9 mouse cellular contexts compared by ENCODE assay signal in the genomic region with DNA sequence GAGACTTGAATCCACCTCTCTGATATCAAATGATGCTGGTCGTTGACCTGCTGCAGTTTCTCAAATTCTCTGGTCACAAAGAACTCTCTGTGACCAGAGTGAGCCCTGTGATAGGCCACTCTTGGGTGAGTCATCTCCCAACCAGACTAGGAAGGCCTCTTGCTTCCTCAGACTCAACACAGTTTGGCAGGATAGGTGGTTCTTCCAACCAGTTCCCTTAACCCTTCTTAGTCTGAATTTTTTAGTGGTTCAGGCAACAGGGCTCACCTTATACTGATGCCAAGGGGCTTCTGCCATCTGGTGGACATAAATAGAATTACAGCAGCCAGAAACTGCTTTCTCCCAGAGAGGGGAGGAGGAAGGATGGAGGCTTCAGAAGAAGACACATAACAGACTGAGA. TPM values are rescaled to one million over a fixed set of nuclear protein-coding genes. Genes with fewer than 3 reads are reported as not detected.
DNase-seq lines count a peak whose midpoint lies in the region; ATAC-seq and TF ChIP-seq lines count a peak whose summit lies in the region.
"Had no signal": no experiment of that assay in that cellular context is flagged by ENCODE, and none has a peak within 500 bp of the region (broad histone marks: within the 10 kb centered on the region; RNA-seq: fewer than 3 reads in every experiment).

No protein-coding gene starts in this region.

- H3K36me3 ChIP-seq in embryonic facial prominence, embryonic 14.5 days (ENCODE audit: control insufficient read depth, insufficient read depth, low read length), result no peaks in the 10 kb centered on the region
- H3K36me3 ChIP-seq in heart, embryonic 10.5 days, result peaks cover 3% of the 10 kb centered on the region; the same call in 1 of the 2 replicates
- no peaks in the 10 kb centered on the region for H3K36me3 ChIP-seq in limb, embryonic 14.5 days (ENCODE audit: control insufficient read depth, insufficient read depth, low read length)

- H3K27me3 ChIP-seq in embryonic facial prominence, embryonic 14.5 days (replicated peaks; ENCODE audit: control insufficient read depth, insufficient read depth, low read length), result no peaks in the 10 kb centered on the region
- H3K27me3 ChIP-seq in heart, embryonic 10.5 days (ENCODE audit: insufficient read depth, poor library complexity, severe bottlenecking), result no peaks in the 10 kb centered on the region
- no peaks in the 10 kb centered on the region for H3K27me3 ChIP-seq in limb, embryonic 14.5 days (ENCODE audit: control insufficient read depth, insufficient read depth, low read length)
- H3K27me3 ChIP-seq: megakaryocyte, embryonic 14.5 days had no signal

- TF ChIP-seq POLR2A in limb, embryonic 14.5 days (IDR thresholded peaks at IDR 0.05; ENCODE audit: borderline replicate concordance, extremely low read depth, insufficient read depth, insufficient read length), result no peak

- 15% methylated on average over 1 of the region's 1 CpGs for WGBS in embryonic facial prominence, embryonic 14.5 days
- 33% methylated on average over 1 of the region's 1 CpGs for WGBS in heart, embryonic 10.5 days
- 67% methylated on average over 1 of the region's 1 CpGs for WGBS in limb, embryonic 14.5 days

- H3K27ac ChIP-seq in embryonic facial prominence, embryonic 14.5 days (replicated peaks; ENCODE audit: low read depth, low read length), result peak overlapping the region; percentile 22; the same call in 1 of the 2 replicates
- H3K27ac ChIP-seq in heart, embryonic 10.5 days, result 0 out of 2 replicates have a peak overlapping the region, but pooled peaks have one; percentile 47
- H3K27ac ChIP-seq in limb, embryonic 14.5 days (replicated peaks; ENCODE audit: low read depth, low read length), result 0 out of 2 replicates have a peak overlapping the region, but pooled peaks have one; percentile 6

- peak; percentile 61 to 73 for DNase-seq in CD8-positive naive resting alpha-beta T cell, adult 2 months (ENCODE audit: low read depth in 2 of 2, low spot score in 2 of 2)
- DNase-seq in adrenal gland, postnatal 36 days, result peak; percentile 73 to 75
- DNase-seq in embryonic facial prominence, embryonic 14.5 days (ENCODE audit: low spot score), result peak; percentile 89
- DNase-seq in heart, embryonic 10.5 days (ENCODE audit: low spot score), result no peak
- peak; percentile 87 for DNase-seq in kidney, adult 9 months
- DNase-seq in limb, embryonic 14.5 days (ENCODE audit: low spot score), result peak; percentile 81
- peak; percentile 37 to 39 for DNase-seq in monocyte, adult 2 months (ENCODE audit: low read depth in 1 of 2, low spot score in 2 of 2)
- DNase-seq in thymus, postnatal 14 days, result peak; percentile 65

- no peak overlapping the region for H3K9ac ChIP-seq in embryonic facial prominence, embryonic 14.5 days (ENCODE audit: low read depth, low read length)
- H3K9ac ChIP-seq in limb, embryonic 14.5 days (ENCODE audit: low read depth, low read length, severe bottlenecking), result 0 out of 2 replicates have a peak overlapping the region, but pooled peaks have one; percentile 7

- no peaks in the 10 kb centered on the region for H3K9me3 ChIP-seq in embryonic facial prominence, embryonic 14.5 days (ENCODE audit: control insufficient read depth, low read length)
- no peaks in the 10 kb centered on the region for H3K9me3 ChIP-seq in heart, embryonic 10.5 days
- no peaks in the 10 kb centered on the region for H3K9me3 ChIP-seq in limb, embryonic 14.5 days (ENCODE audit: control insufficient read depth, low read length)
- H3K9me3 ChIP-seq: megakaryocyte, embryonic 14.5 days had no signal

- ATAC-seq in embryonic facial prominence, embryonic 14.5 days (ENCODE audit: low read depth), result peak; percentile 88
- peak; percentile 85 for ATAC-seq in limb, embryonic 14.5 days (ENCODE audit: low FRiP score, low read depth)

- no peak overlapping the region for H3K4me3 ChIP-seq in embryonic facial prominence, embryonic 14.5 days (ENCODE audit: low read depth, low read length)
- H3K4me3 ChIP-seq in heart, embryonic 10.5 days, result no peak overlapping the region
- H3K4me3 ChIP-seq in limb, embryonic 14.5 days (replicated peaks; ENCODE audit: low read length), result no peak overlapping the region
- H3K4me3 ChIP-seq: megakaryocyte, embryonic 14.5 days had no signal

- H3K4me1 ChIP-seq in embryonic facial prominence, embryonic 14.5 days (ENCODE audit: control insufficient read depth, insufficient read depth, low read length), result peaks cover 19% of the 10 kb centered on the region
- peaks cover 33% of the 10 kb centered on the region for H3K4me1 ChIP-seq in heart, embryonic 10.5 days
- peaks cover 19% of the 10 kb centered on the region for H3K4me1 ChIP-seq in limb, embryonic 14.5 days (ENCODE audit: control insufficient read depth, insufficient read depth, low read length)

- H3K4me2 ChIP-seq in embryonic facial prominence, embryonic 14.5 days (ENCODE audit: low read depth, low read length), result no peak overlapping the region
- no peak overlapping the region for H3K4me2 ChIP-seq in limb, embryonic 14.5 days (replicated peaks; ENCODE audit: low read depth, low read length, severe bottlenecking)

RNA-seq across cellular contexts. Expression of gene Phyhd1, which starts 4.1 kb away (rescaled TPM):
- 10 to 100 TPM; 15.3 to 19.5 TPM for total RNA-seq in adrenal gland, postnatal 36 days (2021)
- polyA plus RNA-seq in embryonic facial prominence, embryonic 14.5 days (2014; fragmentation: Nextera tagmentation; extraction: Ambion mirVana), result 5.4 and 5.7 TPM in 2 replicates
- polyA plus RNA-seq in heart, embryonic 10.5 days (2016; fragmentation: Nextera tagmentation; extraction: Ambion mirVana), result 4.4 and 5.2 TPM in 2 replicates
- 11.7 and 12.8 TPM in 2 replicates for polyA plus RNA-seq in limb, embryonic 14.5 days (2012; rRNA removed)
- 5.0 and 5.1 TPM in 2 replicates for polyA plus RNA-seq in limb, embryonic 14.5 days (2014; fragmentation: Nextera tagmentation; extraction: Ambion mirVana)

RNA-seq across cellular contexts. Expression of gene Gm28038, which starts 10.7 kb away (rescaled TPM):
- not detected for total RNA-seq in adrenal gland, postnatal 36 days (2021)
- polyA plus RNA-seq in embryonic facial prominence, embryonic 14.5 days (2014; fragmentation: Nextera tagmentation; extraction: Ambion mirVana), result not detected in 2 replicates
- not detected in 2 replicates for polyA plus RNA-seq in heart, embryonic 10.5 days (2016; fragmentation: Nextera tagmentation; extraction: Ambion mirVana)
- polyA plus RNA-seq in limb, embryonic 14.5 days (2012; rRNA removed), result not detected in 2 replicates
- polyA plus RNA-seq in limb, embryonic 14.5 days (2014; fragmentation: Nextera tagmentation; extraction: Ambion mirVana), result not detected in 2 replicates

RNA-seq across cellular contexts. Expression of gene Dolk, which starts 16.0 kb away (rescaled TPM):
- total RNA-seq in adrenal gland, postnatal 36 days (2021), result 10 to 100 TPM; 42.8 to 51.3 TPM
- 30.2 and 30.8 TPM in 2 replicates for polyA plus RNA-seq in embryonic facial prominence, embryonic 14.5 days (2014; fragmentation: Nextera tagmentation; extraction: Ambion mirVana)
- polyA plus RNA-seq in heart, embryonic 10.5 days (2016; fragmentation: Nextera tagmentation; extraction: Ambion mirVana), result 29.3 and 31.7 TPM in 2 replicates
- polyA plus RNA-seq in limb, embryonic 14.5 days (2012; rRNA removed), result 13.8 and 19.0 TPM in 2 replicates
- 31.0 and 32.4 TPM in 2 replicates for polyA plus RNA-seq in limb, embryonic 14.5 days (2014; fragmentation: Nextera tagmentation; extraction: Ambion mirVana)

RNA-seq across cellular contexts. Expression of gene Nup188, which starts 16.1 kb away (rescaled TPM):
- 10 to 100 TPM; 33.9 to 35.9 TPM for total RNA-seq in adrenal gland, postnatal 36 days (2021)
- 35.4 and 39.4 TPM in 2 replicates for polyA plus RNA-seq in embryonic facial prominence, embryonic 14.5 days (2014; fragmentation: Nextera tagmentation; extraction: Ambion mirVana)
- polyA plus RNA-seq in heart, embryonic 10.5 days (2016; fragmentation: Nextera tagmentation; extraction: Ambion mirVana), result 45.2 and 46.5 TPM in 2 replicates
- 55.6 and 73.6 TPM in 2 replicates for polyA plus RNA-seq in limb, embryonic 14.5 days (2012; rRNA removed)
- polyA plus RNA-seq in limb, embryonic 14.5 days (2014; fragmentation: Nextera tagmentation; extraction: Ambion mirVana), result 39.8 and 42.6 TPM in 2 replicates

RNA-seq across cellular contexts. Expression of gene Gm28035, which starts 29.8 kb away (rescaled TPM):
- total RNA-seq in adrenal gland, postnatal 36 days (2021), result 1 to 10 TPM; 1.3 to 2.1 TPM
- 0.06 TPM in 1 of 2 replicates, not detected in the other for polyA plus RNA-seq in embryonic facial prominence, embryonic 14.5 days (2014; fragmentation: Nextera tagmentation; extraction: Ambion mirVana)
- 0.14 and 0.19 TPM in 2 replicates for polyA plus RNA-seq in heart, embryonic 10.5 days (2016; fragmentation: Nextera tagmentation; extraction: Ambion mirVana)
- 3.8 and 6.0 TPM in 2 replicates for polyA plus RNA-seq in limb, embryonic 14.5 days (2012; rRNA removed)
- 0.11 and 0.23 TPM in 2 replicates for polyA plus RNA-seq in limb, embryonic 14.5 days (2014; fragmentation: Nextera tagmentation; extraction: Ambion mirVana)
